Mouse (Mus musculus) embryonic fibroblast, embryonic 13.5 days (primary cell): ENCODE results near the gene Ostf1.

Experiments used
- CTCF ChIP-seq: IDR thresholded peaks from 2 replicates; pipeline ENCODE4 v1.5.1; 2011; ENCODE audit warnings: mild to moderate bottlenecking, control low read depth, low read length, moderate library complexity, borderline replicate concordance; ENCODE audit not compliant: insufficient read depth
- POLR2A ChIP-seq: IDR thresholded peaks from 2 replicates; pipeline ENCODE4 v1.6.1; 2011; ENCODE audit warnings: low read depth, mild to moderate bottlenecking, control low read depth, low read length, moderate library complexity

GRCm38 (mm10) chr19:18646853-18647420 is 15.3 kb upstream of the Ostf1 start:
- TF ChIP-seq CTCF (no peak), POLR2A (no peak)
